Mouse (Mus musculus) gastrocnemius, postnatal 14 days (tissue): ENCODE data around the gene Fgfr2. TPM values are rescaled to one million over a fixed set of nuclear protein-coding genes. Genes with fewer than 3 reads are reported as not detected.

Source experiments
- DNase-seq: peaks from one replicate; pipeline ENCODE4 v3.0.0; 2021; ENCODE audit warnings: mixed read lengths
- intact Hi-C: fragments of 180-260 bp; cut with DNase I; formaldehyde crosslinking; loops from one replicate; pipeline ENCODE4 v1.15.1; 2025; ENCODE audit warnings: low total_unique reads
- total RNA-seq, 2 experiments: library from RNA; stranded (reverse); gene quantifications; 2 replicates each; pipeline ENCODE4 v1.2.3; 2021

Gene Fgfr2
- total RNA-seq, 2 experiments from 2014 or later: 1.2 to 1.8 TPM

DNA sequence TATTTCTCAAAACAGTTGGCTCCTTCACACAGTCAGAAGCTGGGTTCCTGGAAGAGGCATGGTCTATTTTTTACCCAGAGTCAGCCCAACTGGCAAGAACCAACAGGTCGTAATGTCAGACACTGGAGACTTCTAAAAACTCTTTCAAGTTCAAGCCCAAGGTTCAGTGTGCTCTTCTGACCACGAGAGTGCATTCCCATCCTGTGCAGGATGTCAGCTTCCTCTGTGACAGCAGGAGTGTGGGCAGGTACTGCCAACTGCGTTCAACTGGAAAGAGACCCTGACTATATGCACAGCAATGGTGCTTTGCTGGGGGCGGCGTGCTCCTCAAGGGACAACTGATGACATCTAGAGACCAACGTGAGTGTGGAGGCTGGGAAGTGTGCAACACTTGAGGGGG is 1034.5 kb downstream of the Fgfr2 start:
- intact Hi-C loops: no loop called here
- no peak for DNase-seq

DNA sequence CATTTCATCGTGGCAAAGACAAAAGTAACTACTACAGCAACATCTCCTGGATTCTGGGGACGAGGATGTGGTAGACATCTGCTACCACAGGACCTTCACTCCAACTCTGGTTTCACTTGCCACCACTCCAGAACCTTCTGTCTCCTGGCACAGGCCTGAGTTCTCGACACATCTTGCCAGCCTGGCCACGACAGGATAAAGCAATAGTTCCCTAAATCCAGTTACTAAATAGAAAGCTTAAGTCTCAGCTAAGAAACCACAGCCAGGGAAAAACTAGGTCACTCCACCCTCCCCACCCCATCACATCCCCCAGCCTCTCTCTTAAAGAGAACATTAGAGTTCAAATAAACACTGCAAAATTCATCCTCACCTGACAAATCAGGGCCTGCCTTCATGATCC is 1035.0 kb downstream of the Fgfr2 start:
- DNase-seq: peak; percentile 22
- intact Hi-C loops: no loop called here

DNA sequence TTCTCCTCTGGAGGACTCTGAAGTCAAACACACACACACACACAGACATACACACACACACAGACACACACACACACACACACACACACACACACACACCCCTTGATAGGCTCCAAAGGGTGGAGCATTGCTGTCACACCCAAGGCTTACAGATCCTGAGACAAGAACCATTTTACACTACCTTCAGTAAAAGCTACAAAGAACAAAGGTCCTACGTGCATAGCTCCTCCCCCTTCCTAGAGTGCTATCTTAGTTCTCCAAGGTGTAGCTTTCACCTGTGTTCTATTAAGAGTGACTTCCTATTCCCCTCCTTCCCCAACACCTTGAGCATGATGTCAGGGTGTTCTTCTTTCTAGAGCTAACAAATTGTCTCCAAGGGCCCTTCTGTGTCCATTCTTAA is 1047.3 kb downstream of the Fgfr2 start:
- DNase-seq: no peak
- intact Hi-C loops: no loop called here

DNA sequence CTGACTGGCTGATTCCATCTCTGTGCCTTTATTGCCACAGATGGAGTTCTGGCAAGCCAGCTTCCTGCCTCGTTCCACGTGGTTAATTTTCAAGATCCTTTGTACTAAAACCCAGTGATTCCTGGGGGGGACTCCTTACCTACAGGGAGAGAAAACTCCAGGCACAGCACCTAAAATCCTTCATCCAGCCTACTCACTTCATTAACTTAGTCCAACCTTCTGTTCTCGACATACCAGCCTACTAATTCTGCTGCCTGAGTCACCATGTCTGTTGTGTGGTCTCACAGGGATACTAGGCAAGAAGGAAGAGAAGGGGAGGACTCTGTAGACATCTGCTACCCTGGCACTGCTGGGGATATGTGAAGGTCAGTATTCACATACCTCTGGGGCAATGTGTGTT is 1048.6 kb downstream of the Fgfr2 start:
- no peak for DNase-seq
- intact Hi-C loops: no loop called here

DNA sequence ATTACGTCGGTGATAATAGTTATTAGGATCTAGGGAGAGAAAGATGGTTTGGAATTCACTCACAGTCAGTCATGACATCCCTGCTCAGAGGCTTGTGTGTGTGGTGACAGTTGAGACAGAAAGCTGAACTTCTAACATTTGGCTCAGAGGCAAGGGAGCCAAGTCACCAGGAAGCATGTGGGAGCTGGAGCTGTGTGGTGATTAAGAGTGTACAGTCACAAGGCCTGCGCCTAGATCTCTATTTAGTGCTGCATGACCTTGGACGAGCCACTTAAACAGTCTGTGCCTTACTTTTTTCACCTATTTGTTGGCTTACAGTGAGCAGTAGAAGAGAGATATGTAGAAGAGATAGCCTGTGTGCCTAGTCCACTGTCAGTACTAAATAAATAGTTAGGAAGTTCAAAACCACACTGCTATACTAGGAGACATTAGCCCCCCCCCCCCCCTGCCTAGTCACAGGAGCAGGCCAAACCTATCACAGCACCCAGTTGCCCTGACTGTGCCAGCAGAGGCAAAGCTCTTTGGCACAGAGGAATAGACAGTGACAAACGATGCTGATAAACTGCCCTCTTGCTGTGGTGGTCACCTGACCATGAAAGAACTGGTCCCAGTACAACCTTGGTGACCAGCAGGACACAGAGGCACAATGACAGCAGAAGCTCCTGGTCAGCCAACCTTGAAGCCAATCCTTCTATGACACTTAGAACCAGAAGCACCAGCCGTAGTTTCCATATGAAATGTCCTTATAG is 1052.1 kb downstream of the Fgfr2 start:
- DNase-seq: no peak
- intact Hi-C loops: no loop called here

DNA sequence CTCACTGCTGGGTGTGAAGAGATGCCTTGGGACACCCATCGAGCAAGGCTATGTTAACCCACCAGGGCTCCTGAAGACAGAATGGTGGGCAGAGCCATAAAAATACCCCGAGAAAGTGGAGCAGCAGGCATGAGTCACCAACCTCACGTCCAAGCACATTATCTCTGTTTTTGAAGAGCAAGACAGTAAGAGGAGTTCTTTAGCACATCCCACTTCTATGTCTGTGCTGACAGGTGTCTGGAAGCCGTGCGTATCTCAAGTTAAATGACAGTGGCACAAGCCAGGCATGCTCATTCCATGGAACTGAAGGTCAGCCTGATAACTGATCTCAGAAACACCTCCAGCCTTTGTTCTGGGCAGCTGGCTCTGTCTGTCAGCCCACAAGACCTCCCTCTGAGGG is 1055.2 kb downstream of the Fgfr2 start:
- DNase-seq: no peak
- intact Hi-C loops: no loop called here

DNA sequence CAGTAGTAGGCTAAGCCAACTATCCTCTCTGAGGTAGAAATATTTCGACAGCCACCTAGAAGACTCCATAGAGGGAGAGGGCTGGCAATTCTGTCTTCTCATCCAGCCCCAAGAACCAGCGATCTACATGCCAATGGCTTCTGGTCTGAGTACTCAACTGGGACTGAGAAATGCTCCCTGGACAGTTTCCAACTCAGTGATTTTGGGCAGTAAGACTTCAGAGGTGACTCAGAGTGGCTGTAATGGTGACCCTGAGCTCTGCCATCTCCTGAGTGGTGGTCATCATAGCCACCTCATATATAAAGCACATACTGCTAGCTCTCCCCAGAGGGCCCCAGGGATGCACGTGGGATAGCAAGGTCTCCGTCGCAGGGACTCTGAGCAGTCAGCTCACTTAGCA is 1055.6 kb downstream of the Fgfr2 start:
- no peak for DNase-seq
- intact Hi-C loops: no loop called here

DNA sequence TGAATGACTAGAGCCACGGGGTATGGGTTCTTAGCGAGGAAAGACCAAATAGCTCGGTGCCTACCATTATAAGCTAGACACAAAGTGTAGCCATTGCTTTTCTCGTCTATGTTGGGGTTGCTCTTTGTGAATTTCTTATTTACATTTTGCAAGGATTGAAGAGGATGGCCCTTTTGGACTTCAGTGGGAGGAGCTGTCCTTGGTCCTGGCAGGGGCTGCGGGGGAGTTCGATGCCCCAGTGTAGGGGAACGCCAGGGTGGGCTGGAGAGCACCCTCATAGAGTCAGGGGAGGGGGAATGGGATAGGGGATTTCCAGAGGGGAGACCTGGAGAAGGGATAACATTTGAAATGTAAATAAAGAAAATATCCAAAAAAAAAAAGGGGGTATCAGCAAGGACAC is 1063.0 kb downstream of the Fgfr2 start:
- intact Hi-C loops: no loop called here
- no peak for DNase-seq

DNA sequence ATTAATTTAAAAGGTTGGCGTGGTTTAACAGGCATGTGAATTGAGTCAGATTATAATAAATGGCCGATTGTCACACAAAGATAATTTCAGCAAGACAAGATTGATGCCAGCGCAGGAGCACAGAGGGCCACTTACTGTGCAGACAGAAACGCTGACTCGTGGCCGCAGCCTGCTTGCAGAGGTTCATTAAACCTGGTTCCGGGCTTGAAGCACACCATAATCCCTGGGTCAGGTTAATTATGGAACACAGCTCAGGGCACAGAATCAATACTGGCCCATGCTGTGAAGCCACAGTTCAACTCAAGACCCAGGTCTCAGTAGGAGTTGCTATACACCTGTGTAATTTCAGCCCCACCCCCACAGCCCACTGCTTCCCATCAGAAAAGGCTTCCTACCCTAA is 1066.6 kb downstream of the Fgfr2 start:
- intact Hi-C loops: no loop called here
- DNase-seq: no peak

DNA sequence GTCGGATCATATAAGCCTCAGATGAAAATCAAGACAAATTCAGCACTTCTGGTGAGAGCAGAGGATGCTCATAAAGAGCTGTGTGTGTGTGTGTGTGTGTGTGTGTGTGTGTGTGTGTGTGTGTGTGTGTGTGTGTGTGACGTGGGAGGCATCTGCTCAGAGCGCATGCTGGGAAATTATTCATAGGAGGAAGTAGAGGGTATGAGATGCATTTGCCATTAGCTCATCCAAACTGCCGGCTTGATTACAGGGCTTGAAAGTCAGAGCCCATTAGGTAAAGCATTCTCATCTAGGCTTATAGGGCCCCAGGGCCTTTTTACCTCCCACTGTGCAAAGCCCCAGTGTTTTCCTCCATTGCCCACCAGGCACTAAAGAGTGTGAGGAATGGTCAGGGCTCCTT is 1076.5 kb downstream of the Fgfr2 start:
- intact Hi-C loops: no loop called here
- DNase-seq: no peak

DNA sequence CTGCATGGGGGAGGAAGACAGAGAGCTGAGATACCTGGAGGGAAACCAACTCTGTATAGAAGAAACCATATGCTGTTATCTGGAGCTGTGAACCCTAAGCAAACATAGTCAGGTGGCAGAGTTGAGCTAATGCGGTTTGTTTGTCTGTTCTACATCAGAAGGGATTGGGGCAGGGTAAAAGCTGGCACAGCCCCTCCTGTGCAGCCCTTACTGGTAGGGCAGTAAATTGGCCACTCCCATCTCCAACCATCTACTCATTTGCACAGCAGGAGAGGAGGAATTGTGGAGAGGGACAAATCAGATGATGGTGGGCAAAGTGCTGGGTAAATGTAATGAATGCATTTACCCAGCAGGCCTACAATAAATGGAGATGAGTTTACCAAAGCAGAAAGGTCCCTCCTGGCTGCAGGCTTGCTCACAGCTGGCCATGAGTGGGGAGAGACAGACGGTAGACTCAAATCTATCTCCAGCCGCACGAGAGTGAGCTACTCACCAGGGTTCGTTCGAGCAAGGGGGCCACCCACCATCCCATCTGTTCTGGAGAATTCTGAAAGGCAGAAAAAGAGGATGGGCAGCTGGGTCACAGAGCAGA is 1091.1 kb downstream of the Fgfr2 start:
- intact Hi-C loops: no loop called here
- DNase-seq: no peak

DNA sequence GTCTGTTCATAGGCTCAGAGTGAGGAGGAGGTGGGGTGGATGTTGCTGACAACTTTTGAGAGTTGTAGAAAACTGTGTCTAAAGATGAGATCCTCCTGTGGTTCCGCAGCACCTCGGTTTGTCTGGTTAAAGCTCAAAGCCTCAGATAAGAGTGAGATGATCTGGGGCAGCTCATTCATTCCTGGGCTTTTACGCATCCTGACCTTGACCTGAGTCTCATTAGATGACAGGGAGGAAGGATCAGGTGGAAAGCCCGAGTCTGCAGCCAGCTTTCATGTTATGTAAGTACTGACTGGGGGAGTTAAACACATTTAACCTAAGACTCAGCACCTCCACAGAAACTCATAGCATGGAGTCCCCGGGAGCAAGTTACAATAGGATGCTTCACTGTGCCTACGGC is 1096.5 kb downstream of the Fgfr2 start:
- intact Hi-C loops: no loop called here
- DNase-seq: no peak

DNA sequence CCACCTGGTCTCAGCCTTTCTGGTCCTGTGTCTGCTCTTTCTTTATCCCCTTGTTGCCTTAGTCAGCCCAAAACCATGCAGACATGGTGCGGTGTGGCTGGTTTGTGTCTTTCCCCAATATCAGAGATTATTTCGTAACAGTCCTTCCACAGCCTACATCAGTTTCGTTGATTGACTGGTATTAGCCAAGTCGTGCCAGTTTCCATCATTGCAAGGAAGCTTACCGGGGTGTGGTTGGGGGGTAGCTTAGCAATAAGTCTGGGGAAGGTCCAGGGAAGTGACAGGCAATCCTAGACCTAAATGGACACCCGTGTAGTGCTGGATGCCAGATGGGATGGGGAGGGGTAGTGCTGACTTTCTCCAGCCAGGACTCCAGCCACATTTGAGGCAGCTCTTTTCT is 1097.6 kb downstream of the Fgfr2 start:
- intact Hi-C loops: no loop called here
- no peak for DNase-seq

DNA sequence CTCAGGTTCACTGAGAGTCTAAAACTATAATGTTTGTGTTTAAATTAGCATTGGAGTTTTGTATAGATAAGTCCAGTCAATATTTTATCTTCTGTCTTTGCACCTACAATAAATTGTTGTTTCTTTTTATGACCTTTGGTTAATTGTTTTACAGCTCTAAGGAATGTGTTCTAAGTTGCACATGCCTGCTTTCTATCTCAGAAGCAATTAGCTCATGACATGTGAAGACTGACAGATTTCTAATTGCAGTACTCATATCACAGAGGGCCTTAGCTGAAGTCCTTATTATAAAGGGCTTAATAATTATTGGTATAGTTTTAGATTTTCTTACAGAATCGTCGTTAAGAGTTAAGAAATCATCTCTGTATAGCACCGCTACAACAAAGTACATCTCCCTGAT is 1107.2 kb downstream of the Fgfr2 start:
- intact Hi-C loops: no loop called here
- DNase-seq: no peak

DNA sequence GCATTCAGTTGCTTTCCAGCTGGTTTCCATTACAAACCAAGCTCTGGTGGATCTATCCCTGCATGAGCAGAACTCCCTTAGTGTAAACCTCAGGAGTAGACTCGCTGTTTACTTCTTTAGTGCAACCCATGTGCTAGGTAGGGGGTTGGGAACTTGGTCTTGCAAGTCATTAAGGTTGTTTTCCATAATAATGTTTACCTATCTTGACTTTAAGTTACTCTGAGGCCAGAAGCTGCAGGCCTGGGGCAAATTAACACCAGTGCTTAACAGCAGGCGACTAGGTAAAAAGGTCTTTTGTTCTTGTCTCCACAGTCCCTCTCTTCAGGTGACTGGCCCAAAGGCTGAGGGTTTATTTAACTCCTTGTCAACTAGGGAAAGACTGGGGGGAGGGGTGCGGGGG is 1108.0 kb downstream of the Fgfr2 start:
- intact Hi-C loops: no loop called here
- DNase-seq: no peak

DNA sequence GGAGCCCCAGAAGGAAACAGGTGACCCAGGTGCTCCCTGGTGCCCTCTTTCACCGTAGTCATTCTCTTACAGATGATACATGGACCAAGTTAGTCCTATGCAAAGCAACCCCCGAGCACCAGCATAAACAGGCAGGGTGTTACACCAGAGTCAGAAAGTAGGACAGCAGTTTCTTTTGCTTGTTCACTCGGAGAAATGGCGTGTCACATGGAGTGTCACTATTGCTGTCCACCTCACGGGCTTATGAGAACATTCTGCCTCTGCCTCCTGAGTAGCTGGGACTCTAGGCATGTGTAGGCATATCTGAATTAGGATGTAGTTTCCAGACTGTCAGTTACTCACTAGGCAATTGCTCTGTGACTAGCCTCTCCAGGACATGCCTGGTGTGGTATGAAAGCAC is 1109.2 kb downstream of the Fgfr2 start:
- intact Hi-C loops: no loop called here
- DNase-seq: no peak

DNA sequence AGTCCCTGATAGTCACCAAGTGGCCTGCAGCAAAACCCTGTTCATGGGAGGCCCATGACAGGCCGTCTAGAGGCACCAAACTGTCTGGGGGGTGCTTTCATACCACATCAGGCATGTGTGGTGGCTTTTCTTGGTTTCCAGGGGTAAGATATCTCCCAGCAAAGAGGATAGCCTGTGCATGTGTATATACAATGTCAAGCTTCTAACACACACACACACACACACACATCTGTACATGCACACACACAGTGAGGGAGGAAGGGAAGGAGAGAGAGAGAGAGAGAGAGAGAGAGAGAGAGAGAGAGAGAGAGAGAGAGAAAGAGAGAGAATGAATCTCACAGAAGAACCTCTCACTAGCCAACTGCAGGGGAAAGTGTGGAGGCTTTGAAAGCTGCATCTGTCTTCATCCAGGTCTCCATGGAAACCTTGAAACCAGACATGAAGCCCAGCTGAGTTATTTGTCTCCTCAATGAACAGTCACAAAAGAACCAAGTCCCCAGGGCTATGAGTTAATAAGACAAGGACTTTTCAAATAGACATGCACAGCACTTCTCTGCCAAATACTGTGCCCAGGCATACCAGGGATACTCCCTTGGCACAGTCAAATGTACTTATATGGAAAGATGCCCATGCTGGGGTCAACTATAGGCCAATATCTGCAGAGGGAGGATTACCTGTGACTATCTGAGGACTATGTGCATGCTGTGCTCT is 1110.0 kb downstream of the Fgfr2 start:
- intact Hi-C loops: no loop called here
- DNase-seq: no peak

DNA sequence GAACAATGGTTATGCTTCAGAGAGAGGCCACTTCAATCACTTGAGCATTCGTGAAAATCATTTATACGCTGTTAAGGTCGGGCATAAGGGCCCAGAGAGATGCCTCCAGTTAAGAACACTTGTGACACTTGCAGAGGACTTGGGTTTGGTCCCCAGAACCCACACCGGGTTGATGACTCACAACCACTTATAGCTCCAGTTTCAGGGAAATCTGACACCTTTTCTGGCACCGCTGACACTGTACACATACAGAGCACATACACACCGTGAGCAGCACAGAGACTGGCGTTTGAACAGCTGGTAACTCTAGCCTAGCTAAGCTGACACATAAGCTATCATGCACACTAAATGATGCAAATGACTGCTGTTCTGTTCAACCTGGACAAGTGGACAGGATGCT is 1114.1 kb downstream of the Fgfr2 start:
- no peak for DNase-seq
- intact Hi-C loops: no loop called here

DNA sequence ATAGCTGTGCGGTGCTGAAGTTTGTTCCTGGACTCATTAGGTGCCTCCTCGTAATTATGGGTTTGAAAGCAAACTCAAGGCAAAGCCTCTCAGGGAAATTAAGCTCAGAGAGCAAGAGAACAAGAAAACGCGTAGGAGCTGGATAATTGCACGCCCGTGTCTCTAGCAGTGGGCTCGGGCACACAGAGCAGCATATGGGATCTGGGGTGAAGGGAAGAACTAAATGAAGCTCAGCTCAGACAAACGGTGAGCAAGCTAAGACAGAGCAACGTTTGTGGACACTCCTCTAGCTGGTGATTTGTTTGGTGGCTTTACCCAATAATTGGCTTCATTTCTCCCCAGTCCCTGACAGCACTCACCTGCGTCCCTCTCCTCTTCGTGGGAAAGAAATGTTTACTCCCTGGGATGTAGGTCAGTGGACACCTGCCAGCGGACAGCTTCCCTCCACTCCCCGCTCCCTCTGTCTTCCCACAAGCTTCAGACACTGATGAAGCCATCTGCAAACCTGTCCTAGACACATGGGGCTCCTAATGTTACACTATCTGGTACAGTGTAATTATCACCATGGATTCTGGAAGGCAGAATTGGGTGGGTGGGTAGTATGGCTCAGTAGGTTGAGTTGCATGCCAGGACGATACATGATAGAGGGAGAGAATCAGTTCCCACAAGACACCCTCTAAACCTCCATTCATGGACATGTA is 1117.0 kb downstream of the Fgfr2 start:
- DNase-seq: no peak
- intact Hi-C loops: no loop called here

DNA sequence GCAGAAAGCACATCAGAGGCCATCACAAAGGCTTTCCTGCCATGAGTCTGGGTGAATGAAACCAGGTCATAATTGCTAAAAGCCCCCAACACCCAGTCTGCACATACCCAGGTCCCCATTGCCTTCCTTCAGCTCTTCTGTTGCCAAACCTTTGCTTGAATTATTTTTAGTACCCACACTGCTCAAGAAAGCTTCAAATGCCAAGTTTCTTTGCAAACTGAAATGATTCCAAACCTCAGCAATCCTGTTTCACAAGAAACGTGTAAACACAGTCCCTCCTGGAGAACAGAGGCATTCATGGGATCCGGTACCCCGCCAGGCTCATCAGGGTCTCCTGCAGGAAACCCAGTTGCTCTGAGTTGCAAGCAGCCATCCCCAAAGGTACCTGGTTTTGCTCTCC is 1130.3 kb downstream of the Fgfr2 start:
- no peak for DNase-seq

DNA sequence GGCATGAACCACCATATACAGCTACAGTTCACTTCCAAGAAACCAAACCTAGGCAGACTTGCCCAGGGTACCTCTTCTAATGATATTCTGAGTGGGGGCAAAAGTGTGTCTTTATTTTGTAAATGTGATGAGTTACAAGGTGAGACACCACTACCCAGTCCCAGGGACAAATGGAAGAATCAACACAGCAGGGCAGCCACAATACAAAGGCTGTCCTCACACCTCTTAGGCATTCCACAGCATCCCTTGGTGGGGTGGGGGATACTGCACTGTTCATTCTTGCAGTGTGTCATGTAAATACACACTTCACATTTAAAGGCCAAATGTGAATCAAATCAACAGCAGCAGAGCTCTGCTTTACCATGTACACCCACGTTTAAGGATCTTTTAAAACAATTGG is 1130.9 kb downstream of the Fgfr2 start:
- intact Hi-C loops: no loop called here

More for the DNA sequence above, 1130.3 kb downstream of the Fgfr2 start:
- intact Hi-C loops: no loop called here

More for the DNA sequence above, 1130.9 kb downstream of the Fgfr2 start:
- no peak for DNase-seq
